Mouse (Mus musculus) Patski (cell line): Measurements from ENCODE around the gene Gjd3. TPM values are rescaled to one million over a fixed set of nuclear protein-coding genes. Genes with fewer than 3 reads are reported as not detected.

Source experiments
- ATAC-seq: fragments of 100-300 bp; one replicate; pipeline ENCODE4 v1.8.0; 2021
- CTCF ChIA-PET: fragments of 350-600 bp; sonication (Branson Sonifier 250); formaldehyde crosslinking; loops from one replicate; lab custom pipeline; 2022; ENCODE audit warnings: inconsistent platforms; lab: Charles Lee
- POLR2A ChIA-PET: fragments of 350-600 bp; sonication (Branson Sonifier 250); formaldehyde crosslinking; loops from one replicate; lab custom pipeline; 2022; ENCODE audit warnings: antibody characterized with exemption, inconsistent platforms; lab: Charles Lee
- DNase-seq: peaks from one replicate; pipeline ENCODE4 v3.0.0-alpha.2; 2011; ENCODE audit warnings: low read depth, low spot score
- H3K27me3 ChIP-seq: fragments of 371-371 bp; one replicate; pipeline ENCODE4 v1.5.1; 2021
- CTCF ChIP-seq: fragments of 100-300 bp; IDR thresholded peaks from one replicate; pipeline ENCODE4 v1.5.1; 2021
- in situ Hi-C: fragments of 300-500 bp; cut with MboI; formaldehyde crosslinking; loops from 3 replicates; pipeline ENCODE4 v1.11.1; 2018; ENCODE audit warnings: low pct_unique_long_range_greater_than_20kb, mixed read lengths
- polyA plus RNA-seq: library from polyadenylated mRNA; unstranded; gene quantifications from one replicate; pipeline ENCODE4 v1.2.3, GENCODE M21; 2021

Gene Gjd3
- polyA plus RNA-seq, 1 experiment from 2014 or later = 0.19 TPM

- TF ChIP-seq CTCF = no peak
- DNase-seq (no peak), ATAC-seq (no peak)
- H3K27me3 ChIP-seq = no peaks in the 10 kb centered on the region
- in situ Hi-C loops = no loop called here
- ChIA-PET POLR2A (interaction anchor here (0.7 to 1.7 kb wide), 4 partner anchors 9 to 22 kb away, joined by 3 to 6 read pairs (median 4); no protein-coding TSS in a partner anchor), CTCF (interaction anchor here (1.9 kb wide), 1 partner anchor 10 kb away, joined by 4 read pairs; no protein-coding TSS in a partner anchor)
Observed at GRCm38 (mm10) chr11:98941341-98941825, 41.4 kb downstream of the Gjd3 start.

- ATAC-seq (no peak), DNase-seq (no peak)
- in situ Hi-C loops = no loop called here
- TF ChIP-seq CTCF = no peak
- H3K27me3 ChIP-seq = no peaks in the 10 kb centered on the region
- ChIA-PET CTCF (interaction anchor here (1.1 to 1.9 kb wide), 2 partner anchors 9 kb away, joined by 3 to 4 read pairs; no protein-coding TSS in a partner anchor), POLR2A (interaction anchor here (0.6 to 1.7 kb wide), 2 partner anchors 22 to 220 kb away, joined by 4 to 6 read pairs; no protein-coding TSS in a partner anchor)
Observed at GRCm38 (mm10) chr11:98940776-98941175, 42.0 kb downstream of the Gjd3 start.

- TF ChIP-seq CTCF = no peak
- ATAC-seq = no peak
- DNase-seq = no peak
- no peaks in the 10 kb centered on the region for H3K27me3 ChIP-seq
- in situ Hi-C loops = loop anchor here (5.0 to 10.0 kb wide), 2 partner anchors 32 to 235 kb away; partner anchors contain the start of gene Csf3
- CTCF ChIA-PET = interaction anchor here (1.1 to 1.9 kb wide), 2 partner anchors 9 to 10 kb away, joined by 3 to 4 read pairs; no protein-coding TSS in a partner anchor
- POLR2A ChIA-PET = interaction anchor here (0.6 to 0.9 kb wide), 2 partner anchors 151 to 219 kb away, joined by 4 to 5 read pairs; no protein-coding TSS in a partner anchor
Observed at GRCm38 (mm10) chr11:98939953-98940641, 42.7 kb downstream of the Gjd3 start.

- CTCF ChIA-PET = interaction anchor here (1.0 kb wide), 1 partner anchor 24 kb away, joined by 4 read pairs; no protein-coding TSS in a partner anchor
- no peak for DNase-seq
Observed at GRCm38 (mm10) chr11:98939084-98939952, 43.5 kb downstream of the Gjd3 start.

GRCm38 (mm10) chr11:98938701-98939083 is 44.1 kb downstream of the Gjd3 start:
- DNase-seq = no peak
- ATAC-seq = no peak
- in situ Hi-C loops = loop anchor here (5.0 to 10.0 kb wide), 2 partner anchors 34 to 234 kb away; partner anchors contain the start of gene Csf3
- ChIA-PET POLR2A (interaction anchor here (0.9 to 1.5 kb wide), 4 partner anchors 10 to 31 kb away, joined by 3 to 5 read pairs (median 4); no protein-coding TSS in a partner anchor), CTCF (interaction anchor here (1.0 kb wide), 1 partner anchor 25 kb away, joined by 4 read pairs; no protein-coding TSS in a partner anchor)
- H3K27me3 ChIP-seq = no peaks in the 10 kb centered on the region
- TF ChIP-seq CTCF = no peak

More at GRCm38 (mm10) chr11:98939084-98939952, 43.5 kb downstream of the Gjd3 start:
- no peak for TF ChIP-seq CTCF
- in situ Hi-C loops = loop anchor here (5.0 to 10.0 kb wide), 2 partner anchors 33 to 235 kb away; partner anchors contain the start of gene Csf3
- H3K27me3 ChIP-seq = no peaks in the 10 kb centered on the region
- POLR2A ChIA-PET = interaction anchor here (0.9 to 1.5 kb wide), 3 partner anchors 11 to 150 kb away, joined by 3 to 5 read pairs (median 4); no protein-coding TSS in a partner anchor
- no peak for ATAC-seq

- in situ Hi-C loops = loop anchor here (5.0 to 10.0 kb wide), 2 partner anchors 34 to 233 kb away; partner anchors contain the start of gene Csf3
- POLR2A ChIA-PET = interaction anchor here (0.9 to 1.5 kb wide), 4 partner anchors 9 to 32 kb away, joined by 3 to 5 read pairs (median 4); no protein-coding TSS in a partner anchor
- DNase-seq (no peak), ATAC-seq (peak; percentile 2)
- no peaks in the 10 kb centered on the region for H3K27me3 ChIP-seq
- no peak for TF ChIP-seq CTCF
- CTCF ChIA-PET = interaction anchor here (2.0 kb wide), 1 partner anchor 26 kb away, joined by 6 read pairs; no protein-coding TSS in a partner anchor
Observed at GRCm38 (mm10) chr11:98937914-98938694, 44.7 kb downstream of the Gjd3 start.

DNA sequence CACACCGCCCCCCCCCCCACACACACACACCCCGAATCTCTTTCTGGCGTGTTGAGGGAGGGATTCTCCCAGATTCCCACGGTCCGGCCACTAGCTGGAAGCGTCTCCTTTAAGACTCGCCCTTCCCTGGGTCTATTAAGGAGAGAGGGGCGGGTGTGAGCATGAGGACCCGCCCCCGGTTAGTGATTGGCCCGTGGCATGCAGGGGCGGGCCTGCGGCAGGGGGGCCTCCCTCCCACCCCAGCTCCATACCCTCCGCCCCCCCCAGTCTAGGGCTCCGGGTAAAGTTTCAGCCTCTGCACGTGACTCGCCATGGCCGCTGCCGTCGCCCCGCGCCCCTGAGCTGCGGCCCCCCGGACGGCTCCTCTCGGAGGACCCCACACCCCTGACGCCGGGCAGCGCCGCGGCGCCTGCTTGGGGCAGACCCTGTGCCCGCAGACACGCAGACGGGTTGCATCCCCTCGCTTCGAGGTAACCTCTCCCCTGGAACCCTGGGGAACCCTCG is 45.4 kb downstream of the Gjd3 start:
- in situ Hi-C loops = loop anchor here (5.0 to 10.0 kb wide), 2 partner anchors 35 to 233 kb away; partner anchors contain the start of gene Csf3
- DNase-seq = no peak
- ATAC-seq = peak; percentile 14
- H3K27me3 ChIP-seq = no peaks in the 10 kb centered on the region
- no peak for TF ChIP-seq CTCF
- POLR2A ChIA-PET = interaction anchor here (0.9 to 1.5 kb wide), 4 partner anchors 8 to 32 kb away, joined by 3 to 10 read pairs (median 4); no protein-coding TSS in a partner anchor
- CTCF ChIA-PET = interaction anchor here (0.8 to 2.0 kb wide), 3 partner anchors 11 to 26 kb away, joined by 3 to 6 read pairs (median 4); no protein-coding TSS in a partner anchor

DNA sequence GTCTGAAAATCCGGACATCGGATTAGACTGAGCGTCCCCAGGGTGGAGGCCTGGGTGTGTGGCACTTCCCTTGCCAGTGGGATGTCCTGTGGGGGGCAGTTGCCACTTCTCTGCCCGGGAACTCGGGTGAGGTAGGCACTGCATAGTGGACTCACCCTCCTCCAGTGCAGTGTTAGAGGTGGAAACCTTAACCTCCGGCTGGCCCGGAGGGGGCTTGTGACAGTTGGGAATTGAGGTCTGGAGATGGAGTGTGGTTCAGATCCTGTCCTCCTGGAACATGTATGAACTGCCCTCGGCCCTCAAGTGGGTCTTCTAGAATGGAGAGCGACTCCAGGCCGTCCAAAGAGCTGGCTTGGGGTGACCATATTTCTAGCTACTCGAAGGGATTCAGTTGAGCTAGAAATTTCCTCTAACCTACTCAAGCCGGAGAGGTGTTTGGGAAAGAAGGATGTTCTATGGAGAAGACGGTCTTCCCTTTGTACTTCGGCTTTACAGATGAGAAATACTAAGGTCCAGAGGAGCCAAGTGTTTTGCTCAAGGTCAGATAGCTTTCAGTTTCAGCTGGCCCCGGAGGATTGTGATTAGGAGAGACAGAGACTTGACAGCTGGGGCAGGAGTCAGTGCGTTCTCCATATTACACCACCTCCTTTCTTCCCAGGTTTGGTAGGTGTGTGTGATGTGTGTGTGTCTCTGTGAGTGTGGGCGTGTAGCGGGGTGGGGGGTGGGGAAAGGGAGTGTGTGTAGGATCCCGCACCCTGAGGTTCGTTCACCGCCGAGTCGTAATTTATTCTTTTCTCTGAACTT is 46.0 kb downstream of the Gjd3 start:
- in situ Hi-C loops = loop anchor here (5.0 to 10.0 kb wide), 2 partner anchors 35 to 232 kb away; partner anchors contain the start of gene Csf3
- ATAC-seq = no peak
- DNase-seq = no peak
- CTCF ChIA-PET = interaction anchor here (0.8 to 2.0 kb wide), 3 partner anchors 11 to 27 kb away, joined by 3 to 6 read pairs (median 4); no protein-coding TSS in a partner anchor
- TF ChIP-seq CTCF = no peak
- POLR2A ChIA-PET = interaction anchor here (0.6 to 1.3 kb wide), 4 partner anchors 8 to 27 kb away, joined by 3 to 10 read pairs (median 4); no protein-coding TSS in a partner anchor
- no peaks in the 10 kb centered on the region for H3K27me3 ChIP-seq
